Mouse (Mus musculus): ENCODE measurements at regions not wholly inside any gene's neighbourhood (a gene's known extent, or its start where the extent isn't known, plus 50 kb on each side); places are given as distances from the start of the nearest gene placed in this dataset.

GRCm38 (mm10) chr2:48545679-48546078 is 268.2 kb upstream of the Acvr2a start:
- DNase-seq: no peak

GRCm38 (mm10) chr2:48546194-48546593 is 267.7 kb upstream of the Acvr2a start:
- DNase-seq: no peak

- no peak for DNase-seq
Measured at GRCm38 (mm10) chr2:48556600-48556999, 257.3 kb upstream of the Acvr2a start.

- DNase-seq: no peak
Measured at GRCm38 (mm10) chr2:48557123-48557522, 256.8 kb upstream of the Acvr2a start.

GRCm38 (mm10) chr2:48558641-48559040 is 255.3 kb upstream of the Acvr2a start:
- DNase-seq: no peak

GRCm38 (mm10) chr2:48563636-48564035 is 250.3 kb upstream of the Acvr2a start:
- no peak for DNase-seq

- peak; percentile 34 for DNase-seq
Measured at GRCm38 (mm10) chr2:48564170-48564569, 249.7 kb upstream of the Acvr2a start.

- no peak for DNase-seq
Measured at GRCm38 (mm10) chr2:48567871-48568270, 246.0 kb upstream of the Acvr2a start.

GRCm38 (mm10) chr2:48586162-48586830 is 227.6 kb upstream of the Acvr2a start:
- DNase-seq: no peak

- DNase-seq: no peak
Measured at GRCm38 (mm10) chr2:48586831-48587169, 227.1 kb upstream of the Acvr2a start.

- no peak for DNase-seq
Measured at GRCm38 (mm10) chr2:48589709-48590108, 224.2 kb upstream of the Acvr2a start.

- DNase-seq: no peak
Measured at GRCm38 (mm10) chr2:48597793-48598583, 215.9 kb upstream of the Acvr2a start.

GRCm38 (mm10) chr2:48599367-48599766 is 214.5 kb upstream of the Acvr2a start:
- DNase-seq: no peak

- no peak for DNase-seq
Measured at GRCm38 (mm10) chr2:48601855-48602254, 212.1 kb upstream of the Acvr2a start.

GRCm38 (mm10) chr2:48609466-48609865 is 204.4 kb upstream of the Acvr2a start:
- DNase-seq: no peak

GRCm38 (mm10) chr2:48612251-48612650 is 201.7 kb upstream of the Acvr2a start:
- DNase-seq: no peak

GRCm38 (mm10) chr2:48617141-48617699 is 196.7 kb upstream of the Acvr2a start:
- no peak for DNase-seq

- no peak for DNase-seq
Measured at GRCm38 (mm10) chr2:48619042-48619441, 194.9 kb upstream of the Acvr2a start.

- no peak for DNase-seq
Measured at GRCm38 (mm10) chr2:48620815-48621214, 193.1 kb upstream of the Acvr2a start.

- DNase-seq: no peak
Measured at GRCm38 (mm10) chr2:48622316-48622715, 191.6 kb upstream of the Acvr2a start.

- DNase-seq: peak; percentile 35
Measured at GRCm38 (mm10) chr2:48624040-48624439, 189.9 kb upstream of the Acvr2a start.

- DNase-seq: no peak
Measured at GRCm38 (mm10) chr2:48624461-48624860, 189.4 kb upstream of the Acvr2a start.

- DNase-seq: no peak
Measured at GRCm38 (mm10) chr2:48627011-48627410, 186.9 kb upstream of the Acvr2a start.
